Mouse (Mus musculus) layer of hippocampus, postnatal 10 days (tissue): ENCODE measurements at regions not wholly inside any gene's neighbourhood (a gene's known extent, or its start where the extent isn't known, plus 50 kb on each side); places are given as distances from the start of the nearest gene placed in this dataset.

Experiments used
- DNase-seq, 2 experiments: peaks; one replicate each; pipeline ENCODE4 v3.0.0; 2021; ENCODE audit warnings: low spot score in 2 of 2

DNA sequence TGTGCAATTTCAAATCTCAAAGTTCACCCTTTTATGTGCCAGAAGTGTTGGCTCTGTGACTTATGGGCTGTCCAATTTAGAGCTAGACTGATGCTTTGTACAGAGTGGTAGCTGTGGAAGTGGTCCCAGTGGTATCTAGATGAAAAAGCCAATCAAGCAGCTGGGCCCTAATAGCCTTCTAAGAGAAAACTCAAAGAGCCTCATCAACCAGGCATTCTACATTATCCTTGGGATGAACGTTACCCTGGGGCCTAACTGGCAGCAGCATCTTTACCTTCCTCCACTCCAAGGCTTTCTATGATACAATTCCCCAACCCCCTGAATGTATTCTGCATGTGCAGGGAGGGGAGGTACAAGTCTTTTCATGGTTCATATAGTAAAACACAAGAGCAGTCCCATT is 140.4 kb downstream of the Gm11146 start:
- DNase-seq: no peak

DNA sequence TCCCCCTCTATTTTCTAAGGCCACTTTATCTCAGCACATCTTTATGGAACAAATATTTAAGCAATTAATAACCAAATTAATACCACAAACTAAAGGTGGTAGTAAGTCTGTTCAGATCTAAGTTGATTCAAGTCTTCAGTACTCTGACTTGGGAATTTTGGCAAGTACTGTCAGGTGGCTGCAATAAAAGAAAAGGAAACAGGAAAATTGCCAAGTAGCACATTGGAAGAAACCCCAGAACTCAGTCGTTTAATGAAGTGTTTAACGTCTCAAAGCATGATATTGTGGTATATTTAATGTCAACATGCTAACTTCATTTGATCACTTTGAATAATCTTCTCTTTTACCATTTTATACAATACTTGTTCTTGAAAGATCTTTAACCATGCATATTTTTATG is 142.2 kb downstream of the Gm11146 start:
- DNase-seq: no peak

DNA sequence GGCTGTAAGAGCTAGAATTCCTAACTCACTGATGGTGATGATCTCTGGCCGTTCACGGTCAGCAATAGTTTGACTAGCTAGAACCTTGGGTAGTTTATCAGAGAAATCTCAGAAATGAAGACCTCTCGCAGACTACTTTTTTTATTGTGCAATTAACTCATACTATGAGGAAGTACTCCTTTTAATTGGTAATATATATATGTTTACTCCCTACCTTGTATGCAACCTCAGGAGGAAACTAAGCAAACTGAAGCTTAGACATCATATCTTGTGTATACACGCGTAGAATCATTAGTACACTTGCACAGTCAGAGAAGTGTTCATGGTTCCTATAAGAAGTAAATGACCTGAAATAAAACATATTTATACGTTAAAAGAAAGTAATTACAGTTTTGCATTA is 157.2 kb downstream of the Gm11146 start:
- no peak for DNase-seq

DNA sequence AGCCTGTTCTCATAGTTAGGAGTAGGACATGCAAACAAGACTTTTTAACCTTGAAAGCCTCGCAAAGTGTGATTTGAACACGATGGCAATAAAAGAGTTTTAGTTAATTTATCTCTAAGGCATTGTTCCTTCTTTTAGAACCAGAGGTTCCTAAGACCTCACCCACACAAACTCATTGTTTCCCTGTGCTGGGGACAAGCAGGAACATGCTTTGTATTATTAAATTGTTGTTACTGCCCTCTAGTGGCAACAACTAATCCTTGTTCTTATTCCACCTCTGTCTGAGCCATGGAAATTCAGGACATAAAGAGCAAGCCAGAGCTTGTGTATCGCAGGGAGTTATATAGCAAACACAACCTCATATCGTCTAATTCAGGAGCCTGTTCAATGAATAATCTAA is 157.9 kb downstream of the Gm11146 start:
- DNase-seq: peak; percentile 27 to 30

DNA sequence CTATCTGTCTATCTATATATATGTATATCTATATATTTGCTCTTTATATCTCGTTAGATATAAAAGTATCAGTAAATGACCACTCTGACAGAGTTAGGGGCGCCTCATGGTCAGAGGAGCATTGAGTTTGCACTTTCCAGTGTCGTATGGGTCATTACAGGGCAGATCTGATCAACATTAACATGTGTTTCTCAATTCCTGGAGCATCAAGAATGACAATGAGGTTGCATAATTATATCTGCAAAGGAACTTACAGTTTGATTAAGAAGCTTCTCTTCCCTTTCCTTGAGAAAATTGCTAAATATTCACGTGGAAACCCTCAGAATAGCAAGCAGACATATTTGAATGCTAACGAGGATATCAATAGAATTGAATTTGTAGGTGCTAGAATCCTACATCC is 158.6 kb downstream of the Gm11146 start:
- no peak for DNase-seq

DNA sequence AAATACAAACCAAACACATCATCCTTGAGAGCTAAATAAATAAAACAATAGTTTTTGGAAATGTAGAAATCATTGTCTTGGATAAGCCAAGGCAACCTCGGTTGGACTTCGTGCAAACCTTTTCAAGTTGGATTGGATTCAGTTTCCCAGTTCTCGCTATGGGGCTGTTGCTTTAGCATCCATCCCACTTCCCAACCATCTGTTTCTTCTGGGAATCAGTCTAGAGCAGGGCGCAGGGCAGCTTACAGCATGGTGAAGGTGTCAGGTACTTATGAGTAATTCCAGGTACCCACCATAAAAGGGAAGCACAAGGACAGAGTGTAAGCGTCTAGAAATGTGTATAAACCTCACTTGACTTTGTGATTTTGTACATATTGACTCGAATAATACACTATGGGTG is 159.0 kb downstream of the Gm11146 start:
- DNase-seq: no peak

DNA sequence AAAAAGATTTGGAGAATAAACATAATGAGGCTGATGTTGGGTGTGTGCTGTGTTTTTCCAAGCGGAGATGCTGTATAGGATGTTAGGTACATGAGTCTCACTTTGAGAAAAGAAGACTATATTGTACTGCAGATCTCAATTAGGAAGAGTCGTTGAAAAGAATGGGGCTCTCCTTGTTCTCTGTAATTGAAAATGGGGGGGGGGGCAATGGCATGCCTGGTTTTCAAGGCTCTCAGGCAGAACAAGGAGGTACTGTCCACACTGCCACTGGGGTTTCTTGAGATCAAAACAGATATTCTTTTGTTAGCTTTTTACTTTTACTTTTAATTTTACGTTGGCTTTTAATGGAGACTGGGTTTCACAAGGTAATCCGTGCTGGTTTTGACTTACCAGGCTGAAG is 170.5 kb downstream of the Gm11146 start:
- DNase-seq: no peak

DNA sequence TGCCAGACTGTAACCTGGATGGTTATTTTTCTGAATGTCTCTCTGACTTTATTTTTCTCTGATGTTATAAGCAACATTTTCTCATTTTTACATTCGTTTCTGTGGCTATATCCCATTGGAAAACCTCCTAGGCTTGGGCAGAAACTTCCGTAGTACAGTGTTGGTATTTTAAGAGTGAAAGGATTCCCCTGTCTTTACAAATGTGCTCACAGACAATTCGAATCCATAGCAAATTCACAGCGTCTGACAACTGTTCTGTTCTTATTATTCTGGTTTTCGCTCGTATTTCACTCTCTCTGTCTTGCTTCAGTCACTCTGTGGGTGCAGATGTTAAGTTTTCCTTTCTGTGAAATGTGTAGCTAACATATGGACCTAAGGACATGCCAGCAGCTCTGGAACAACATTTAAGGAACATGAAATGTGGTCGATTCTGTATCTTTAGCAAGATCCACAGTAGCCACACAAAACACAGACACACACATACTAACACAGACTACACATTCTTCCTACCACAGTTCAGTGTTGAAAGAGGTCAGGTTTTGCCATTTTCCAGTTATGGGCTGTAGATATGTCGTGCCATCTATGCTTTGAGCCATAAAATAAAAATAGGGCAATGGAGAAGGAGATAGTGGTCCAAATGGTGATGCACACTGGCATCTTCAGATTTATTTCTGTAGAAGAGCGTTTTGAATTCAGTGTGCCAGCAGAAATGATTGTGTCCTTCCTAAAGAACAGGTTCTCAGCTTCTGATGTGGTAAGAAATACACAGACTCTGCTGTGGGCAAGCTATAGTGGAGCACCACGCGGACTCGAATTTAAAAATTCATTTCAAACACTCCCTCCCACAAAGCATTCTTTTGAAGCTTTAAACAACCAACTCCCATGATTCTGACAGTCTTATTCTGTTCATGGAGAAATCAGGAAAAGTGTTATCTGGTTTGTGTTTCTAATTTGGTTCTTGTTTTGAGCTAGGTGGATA is 179.2 kb downstream of the Gm11146 start:
- DNase-seq: peak; percentile 24 to 42

DNA sequence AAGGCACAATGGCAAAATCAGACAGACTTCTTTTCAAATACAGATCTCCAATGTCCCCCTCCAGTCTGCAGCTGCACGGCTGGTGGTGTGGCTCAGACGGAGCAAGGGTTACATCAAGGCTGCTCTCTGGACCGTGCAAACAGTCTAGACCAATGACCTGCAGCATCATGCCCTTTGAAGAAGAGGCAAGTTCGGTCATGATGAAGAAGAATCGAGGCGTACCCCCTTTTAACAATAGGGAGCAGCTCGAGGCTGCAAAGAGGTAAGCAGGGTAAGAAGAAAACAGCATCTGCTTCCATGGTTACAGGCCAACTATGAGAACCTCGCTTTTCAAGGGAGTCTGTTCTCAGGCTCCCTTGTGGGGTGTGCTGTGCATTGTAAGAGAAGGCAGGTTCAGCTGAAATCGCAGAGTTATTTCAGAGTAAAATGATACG is 180.3 kb downstream of the Gm11146 start:
- peak; percentile 64 to 71 for DNase-seq

DNA sequence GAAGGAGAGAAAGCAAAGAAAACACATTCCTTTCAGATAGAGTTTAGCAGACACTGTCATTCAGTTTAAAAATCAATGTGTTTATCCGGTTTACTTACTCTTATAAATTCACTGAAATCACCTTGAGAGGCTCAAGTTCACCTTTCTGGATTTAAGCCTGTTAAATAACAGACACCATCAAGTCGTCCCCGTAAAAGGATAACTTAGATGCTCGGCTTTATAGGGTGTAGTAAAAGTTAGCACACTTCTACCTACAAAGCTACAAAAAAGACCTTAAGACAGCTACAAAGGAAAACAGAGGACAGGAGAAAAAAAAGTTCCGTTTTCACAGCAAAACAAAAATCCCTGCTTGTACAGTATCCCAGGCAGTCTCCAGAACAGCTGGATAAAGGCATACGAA is 180.9 kb downstream of the Gm11146 start:
- DNase-seq: no peak

DNA sequence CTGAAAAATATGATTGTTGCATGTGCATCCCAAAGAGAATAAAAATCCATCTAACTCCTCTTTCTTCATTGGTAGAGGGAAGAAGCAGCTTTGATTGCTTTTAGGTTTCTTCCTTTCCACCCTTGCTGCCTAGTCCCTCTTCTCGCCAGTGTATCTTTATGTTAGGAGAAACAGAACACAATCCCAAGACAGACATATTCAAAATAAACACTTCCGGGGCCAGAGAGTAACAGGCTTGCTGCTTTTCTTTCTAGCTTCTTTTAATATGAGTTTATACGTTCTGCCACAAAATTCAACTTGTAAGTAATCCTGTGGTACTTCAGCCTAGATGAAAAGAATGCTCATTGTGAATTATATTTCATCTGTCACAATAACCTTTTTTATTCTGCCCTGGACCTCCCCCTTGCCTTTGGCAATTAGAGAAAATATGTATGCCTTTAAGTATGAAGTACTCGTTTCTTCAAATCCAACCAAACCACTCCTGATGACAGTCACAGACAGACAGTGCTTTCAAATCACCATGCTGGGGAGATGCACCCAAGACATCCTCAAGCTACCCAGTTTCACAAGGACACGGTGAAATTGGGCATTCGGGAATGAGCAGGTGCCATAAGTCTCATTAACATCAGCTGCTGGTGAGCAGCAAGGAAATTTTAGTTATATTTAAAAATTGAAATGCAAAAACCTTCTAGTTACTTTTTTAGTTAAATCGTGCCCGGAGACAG is 181.6 kb downstream of the Gm11146 start:
- DNase-seq: no peak

DNA sequence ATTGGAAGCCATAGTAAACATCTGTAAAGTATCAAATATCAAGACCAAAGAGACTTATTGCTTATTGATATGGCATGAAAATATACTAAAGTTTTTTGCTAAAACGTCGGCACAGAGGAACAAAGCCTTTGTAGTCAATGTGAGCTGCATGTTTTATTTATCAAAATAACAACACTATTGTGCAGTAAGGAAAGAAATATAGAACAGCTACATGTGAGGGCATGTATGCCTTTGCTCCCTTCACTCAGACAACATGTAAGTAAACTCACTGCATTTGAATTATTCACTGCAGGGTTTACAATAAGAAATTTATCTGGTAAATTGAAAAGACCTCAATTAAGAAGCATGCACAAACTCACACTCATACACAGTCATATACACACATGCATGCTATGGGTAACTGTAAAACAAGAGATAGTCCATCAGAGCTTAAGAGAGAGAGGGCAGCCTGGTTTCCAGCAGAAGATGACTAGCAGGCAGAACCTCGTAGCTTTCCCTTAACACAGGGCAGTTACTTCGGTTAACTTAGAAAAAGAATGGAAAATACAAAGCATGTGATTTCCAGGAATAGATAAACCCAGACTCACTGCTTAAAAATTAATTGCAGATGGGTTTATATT is 182.7 kb downstream of the Gm11146 start:
- no peak for DNase-seq

DNA sequence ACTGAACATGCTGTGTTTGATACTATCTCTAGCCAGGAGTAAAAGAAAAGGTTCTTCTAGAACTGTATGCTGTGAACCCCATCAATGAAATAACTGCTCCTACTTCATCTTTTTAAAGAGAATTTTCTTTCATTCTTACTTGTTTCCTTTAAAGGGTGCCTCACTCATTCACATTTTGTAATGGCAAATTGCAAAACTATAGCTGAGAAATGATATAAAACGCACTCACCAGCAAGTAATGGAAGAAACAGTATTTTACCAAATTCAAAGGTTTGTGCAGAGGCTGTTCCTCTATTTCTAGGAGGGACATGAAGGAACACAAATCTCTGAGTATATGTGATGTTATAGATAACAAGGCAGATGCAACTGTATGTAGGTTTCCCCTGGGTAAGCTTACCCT is 183.4 kb downstream of the Gm11146 start:
- no peak for DNase-seq

DNA sequence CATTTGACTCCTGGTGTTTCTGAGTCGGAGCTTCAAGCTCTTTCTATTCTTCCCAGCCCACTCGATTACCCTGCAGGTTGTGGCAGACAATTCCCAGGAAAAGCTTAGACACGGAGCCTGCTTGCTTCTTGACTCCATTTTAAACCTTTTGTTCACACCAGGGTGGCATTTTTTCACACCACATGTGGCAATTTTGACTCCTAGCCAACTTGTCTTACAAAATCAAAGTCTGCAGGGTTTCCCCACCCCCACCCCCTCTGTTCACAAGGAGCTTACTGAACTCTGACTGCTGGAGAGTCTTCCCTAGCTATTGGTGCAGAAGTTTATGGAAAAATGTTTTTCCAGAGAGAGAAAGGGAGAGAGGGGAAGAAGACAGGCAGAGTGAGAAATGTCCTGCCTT is 184.1 kb downstream of the Gm11146 start:
- peak; percentile 55 for DNase-seq

DNA sequence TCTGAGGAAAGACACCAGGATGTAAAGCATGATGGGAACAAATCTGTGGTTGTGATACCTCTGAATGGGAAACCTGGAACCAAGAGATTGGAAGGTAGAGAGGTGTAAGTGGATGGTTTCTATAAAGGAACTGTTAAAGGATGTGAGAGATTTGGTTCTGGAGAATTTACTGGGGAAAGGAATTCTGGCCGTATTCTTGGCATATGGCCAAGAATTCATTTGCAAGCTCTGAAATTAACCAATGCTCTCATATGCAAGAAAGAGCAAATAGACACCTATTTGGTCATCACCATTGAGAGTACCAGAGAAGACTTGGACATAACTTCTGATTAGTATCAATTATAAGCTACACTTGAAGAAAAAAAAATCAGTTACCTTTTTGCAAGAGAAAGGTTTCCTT is 187.3 kb downstream of the Gm11146 start:
- no peak for DNase-seq

DNA sequence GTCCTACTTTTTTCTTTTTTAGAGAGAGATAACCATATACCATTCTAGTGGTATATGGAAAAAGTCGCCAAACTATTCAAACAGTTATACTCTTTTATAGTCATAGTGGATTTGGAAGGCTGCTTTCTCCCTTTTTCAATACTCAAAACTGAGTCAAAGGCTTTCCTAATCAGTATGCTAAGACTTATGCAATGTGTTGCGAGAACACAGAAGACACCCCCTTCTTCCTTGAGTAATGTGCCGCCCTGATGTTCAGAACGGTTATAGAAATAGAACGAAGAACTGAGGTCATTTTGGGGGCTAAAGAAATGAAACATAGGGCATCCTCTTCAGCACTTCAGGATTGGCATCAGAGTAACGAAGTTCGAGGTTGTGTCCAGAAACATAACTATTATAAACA is 192.7 kb downstream of the Gm11146 start:
- DNase-seq: no peak

DNA sequence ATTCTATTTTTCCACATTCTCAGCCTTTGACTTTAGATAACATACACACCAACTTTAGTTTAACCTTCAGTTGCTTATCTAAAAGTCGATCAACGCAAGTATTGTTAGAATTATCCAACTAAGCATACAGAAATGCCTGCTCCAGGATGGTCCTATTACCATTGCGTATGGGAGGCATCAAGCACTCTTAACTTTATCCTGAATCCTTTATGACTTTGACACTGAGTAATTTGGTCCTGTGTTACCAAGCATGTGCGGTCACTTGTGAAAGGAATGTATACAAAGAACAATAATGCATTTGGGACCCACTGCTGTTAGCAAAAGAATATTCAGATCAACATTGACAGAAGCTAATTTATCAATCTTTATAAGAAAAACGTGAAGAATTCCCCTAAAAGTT is 194.9 kb downstream of the Gm11146 start:
- no peak for DNase-seq

DNA sequence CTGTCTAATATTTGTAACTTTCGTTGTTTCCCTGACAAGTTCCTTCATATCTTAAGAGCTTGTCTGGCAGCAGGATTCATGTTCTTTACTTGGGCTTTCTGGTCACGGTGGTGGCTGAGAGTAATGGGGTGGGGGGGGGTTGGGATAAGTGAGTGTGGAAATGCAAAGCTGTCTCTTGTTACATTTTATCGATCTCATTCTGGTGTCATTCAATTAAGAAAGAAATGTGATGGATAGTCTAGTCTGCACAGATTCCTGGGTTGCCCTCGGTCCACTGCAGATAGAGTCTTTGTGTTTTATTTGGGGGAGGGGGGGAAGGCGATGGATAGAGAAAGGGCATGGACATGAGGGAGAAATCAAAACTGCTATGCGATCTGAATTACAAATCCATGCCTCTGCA is 196.0 kb downstream of the Gm11146 start:
- no peak for DNase-seq

DNA sequence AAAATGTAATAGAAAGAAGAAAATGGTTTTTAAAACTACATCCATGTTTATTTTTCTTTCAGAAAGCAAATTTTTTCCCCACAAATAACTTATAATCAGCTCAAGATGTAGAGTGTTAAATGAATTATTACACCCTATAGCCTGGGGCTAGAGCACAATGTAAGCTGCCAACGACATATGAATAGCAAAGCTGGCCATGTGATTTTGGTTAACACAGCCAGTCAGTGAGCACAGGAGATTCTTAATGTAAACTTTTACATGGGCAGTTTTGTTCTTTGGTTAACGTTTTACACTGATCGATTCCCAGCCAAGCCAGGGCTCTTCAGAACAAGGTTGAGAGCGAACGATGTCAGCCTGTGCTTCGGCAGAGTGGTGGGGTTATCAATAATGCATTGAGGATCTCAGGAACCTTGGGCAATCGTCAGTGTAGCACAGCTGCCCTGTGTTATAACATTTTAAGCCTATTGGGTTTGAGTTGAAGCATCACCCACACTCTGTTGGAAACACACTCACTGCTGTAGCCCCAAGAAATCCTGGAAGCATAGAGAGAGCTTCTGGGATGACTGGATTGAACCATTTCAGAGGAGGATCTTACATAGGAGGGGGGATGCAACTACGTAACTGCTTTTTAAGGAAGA is 196.6 kb downstream of the Gm11146 start:
- no peak for DNase-seq

DNA sequence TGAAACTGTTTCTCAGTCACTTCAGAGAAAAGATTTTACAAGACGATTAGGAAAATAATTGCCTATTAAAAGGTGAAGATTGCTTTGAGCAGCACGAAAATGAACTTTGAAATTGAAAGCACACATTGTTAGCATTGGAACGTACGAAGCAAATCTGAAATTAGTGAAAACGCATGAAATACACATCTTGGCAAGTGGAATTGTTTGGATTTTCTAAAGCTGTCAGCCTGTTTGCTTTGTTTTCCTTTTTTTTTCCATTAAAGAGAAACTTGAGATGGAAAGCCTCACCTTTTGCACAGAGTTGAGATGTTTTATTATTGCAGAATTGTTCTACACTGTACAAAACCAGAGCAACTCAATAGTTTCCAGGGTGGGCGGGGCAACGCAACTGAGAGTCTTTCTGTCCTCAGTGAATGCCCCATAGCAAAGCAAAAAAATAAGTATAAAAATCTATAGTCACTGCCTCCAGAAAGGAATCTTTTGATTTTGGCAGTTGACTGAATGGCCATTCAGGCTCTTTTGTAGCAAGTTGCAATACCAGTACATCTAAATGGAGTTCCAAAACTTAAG is 199.1 kb downstream of the Gm11146 start:
- DNase-seq: no peak
